Mouse (Mus musculus): ENCODE results near the gene Git1.

Git1 gene

GRCm38 (mm10) chr11:77483043-77483442, 10.3 kb upstream of the Git1 start:
- DNase-seq (ENCODE audit: low read depth in 2 of 2, low spot score in 2 of 2), result no peak

- DNase-seq (ENCODE audit: low read depth in 2 of 2, low spot score in 2 of 2), result peak in 1 of 2 experiments; percentile 47
Measured at GRCm38 (mm10) chr11:77483510-77484255, 9.7 kb upstream of the Git1 start.

- DNase-seq (ENCODE audit: low read depth in 2 of 2, low spot score in 2 of 2), result no peak
Measured at GRCm38 (mm10) chr11:77485229-77485628, 8.1 kb upstream of the Git1 start.

- no peak for DNase-seq (ENCODE audit: low read depth in 2 of 2, low spot score in 2 of 2)
Measured at GRCm38 (mm10) chr11:77486798-77487197, 6.6 kb upstream of the Git1 start.

- no peak for DNase-seq (ENCODE audit: low read depth in 2 of 2, low spot score in 2 of 2)
Measured at GRCm38 (mm10) chr11:77488771-77489581, 4.4 kb upstream of the Git1 start.

GRCm38 (mm10) chr11:77489591-77490235, 3.6 kb upstream of the Git1 start, which contains the start of gene Ankrd13b:
Gene Ankrd13b (minus strand): TSS chr11:77489678.
- DNase-seq (ENCODE audit: low read depth in 2 of 2, low spot score in 2 of 2), result no peak

GRCm38 (mm10) chr11:77490451-77490850, 2.9 kb upstream of the Git1 start:
- no peak for DNase-seq (ENCODE audit: low read depth in 2 of 2, low spot score in 2 of 2)

- peak; percentile 81 to 86 for DNase-seq (ENCODE audit: low read depth in 2 of 2, low spot score in 2 of 2)
Measured at GRCm38 (mm10) chr11:77491123-77491501, 2.2 kb upstream of the Git1 start.

- no peak for DNase-seq (ENCODE audit: low read depth in 2 of 2, low spot score in 2 of 2)
Measured at GRCm38 (mm10) chr11:77491502-77492291, 1.7 kb upstream of the Git1 start.

DNA sequence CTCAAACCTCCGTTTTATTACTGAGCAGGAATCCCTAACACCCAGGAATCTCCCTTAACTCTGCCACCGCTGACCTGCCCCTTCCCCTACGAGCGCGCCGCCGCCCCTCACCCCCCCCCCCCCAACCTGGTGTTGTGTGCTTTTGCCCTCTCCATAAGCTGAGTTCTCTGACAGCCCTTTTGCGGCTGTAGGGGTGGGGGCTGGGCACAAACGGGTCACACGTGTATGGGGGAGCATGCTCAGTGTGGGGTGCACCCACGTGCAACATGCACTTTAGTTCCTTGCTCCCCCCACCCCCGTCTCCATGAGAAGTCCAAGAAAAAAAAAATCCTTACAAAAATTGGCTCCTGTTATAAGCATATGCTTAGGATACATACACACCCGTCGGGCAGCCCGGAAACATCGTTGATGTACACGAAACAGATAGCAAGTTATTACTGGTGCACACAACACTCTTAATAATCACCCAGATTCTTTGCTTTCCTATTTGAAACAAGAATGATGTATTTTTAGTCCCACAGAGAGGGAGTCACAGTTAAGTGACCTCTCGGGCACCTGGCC, 971 bp upstream of the Git1 start:
- DNase-seq (ENCODE audit: low read depth in 2 of 2, low spot score in 2 of 2), result no peak

- DNase-seq (ENCODE audit: low read depth in 2 of 2, low spot score in 2 of 2), result peak; percentile 78 to 82
Measured at GRCm38 (mm10) chr11:77492911-77493332, 440 bp upstream of the Git1 start.

- DNase-seq (ENCODE audit: low read depth in 2 of 2, low spot score in 2 of 2), result no peak
Measured at GRCm38 (mm10) chr11:77494344-77494676, 948 bp downstream of the Git1 start.

DNA sequence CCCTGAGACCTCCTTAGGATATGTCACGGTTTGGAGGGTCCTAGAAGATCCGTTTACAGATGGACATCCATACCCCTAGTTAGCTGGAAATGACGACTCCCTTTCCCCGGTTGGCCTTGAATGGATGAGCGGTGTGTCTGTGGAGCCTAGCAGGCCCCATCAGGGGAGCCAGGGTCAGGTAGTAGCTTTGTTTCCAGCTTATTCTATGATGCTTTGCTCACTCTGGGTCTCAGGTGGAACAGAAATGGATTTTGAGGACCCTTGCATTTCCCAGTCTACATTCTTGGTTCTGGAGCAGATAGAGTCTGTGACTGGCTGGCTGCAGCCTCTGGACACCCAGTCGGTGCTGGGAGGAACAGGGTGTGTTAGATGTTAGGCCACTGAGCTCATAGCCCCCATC, 1.4 kb downstream of the Git1 start:
- no peak for DNase-seq (ENCODE audit: low read depth in 2 of 2, low spot score in 2 of 2)

DNA sequence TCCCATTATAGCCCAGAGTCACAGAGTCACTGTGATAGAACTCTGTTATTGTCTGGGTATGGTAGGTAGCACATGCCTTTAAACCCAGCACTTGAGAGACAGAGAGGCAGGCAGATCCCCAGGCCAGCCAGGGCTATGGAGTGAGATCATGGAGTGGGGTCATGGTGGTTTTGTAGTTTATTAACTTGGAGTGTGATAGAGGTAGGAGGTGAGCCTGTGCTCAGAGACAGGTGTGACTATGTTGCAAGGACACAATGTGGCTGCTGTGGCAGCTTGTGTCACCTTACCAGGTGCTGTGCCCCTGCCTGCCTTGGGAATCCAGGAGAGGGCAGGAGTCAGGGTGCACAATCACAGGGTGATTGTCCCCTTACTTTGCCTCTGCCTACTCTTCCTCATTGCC, 2.1 kb downstream of the Git1 start:
- no peak for DNase-seq (ENCODE audit: low read depth in 2 of 2, low spot score in 2 of 2)

DNA sequence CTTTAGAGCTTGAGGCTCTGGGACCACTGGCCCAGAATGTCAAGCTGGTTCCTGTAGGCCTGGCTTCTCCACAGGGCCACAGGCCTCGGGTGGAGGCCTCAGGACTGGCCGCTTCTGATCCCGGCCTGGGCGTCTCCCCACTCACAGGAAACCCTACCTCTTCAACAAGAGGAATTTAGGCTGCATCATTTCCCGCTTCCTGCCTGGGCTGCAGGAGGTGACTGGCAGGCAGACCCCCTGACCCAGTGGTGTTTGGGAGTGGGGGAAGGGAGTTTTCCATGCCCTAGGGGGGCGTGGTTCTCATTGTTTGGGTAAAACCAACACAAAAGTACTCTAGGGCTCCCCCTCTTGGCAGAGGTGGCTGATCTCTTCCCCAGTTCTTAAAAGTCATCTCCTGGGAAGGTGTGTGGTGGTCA, 4.0 kb downstream of the Git1 start:
- DNase-seq (ENCODE audit: low read depth in 2 of 2, low spot score in 2 of 2), result peak; percentile 41 to 60

GRCm38 (mm10) chr11:77497851-77498250, 4.5 kb downstream of the Git1 start:
- no peak for DNase-seq (ENCODE audit: low read depth in 2 of 2, low spot score in 2 of 2)

GRCm38 (mm10) chr11:77498261-77499139, 5.1 kb downstream of the Git1 start:
- no peak for DNase-seq (ENCODE audit: low read depth in 2 of 2, low spot score in 2 of 2)

DNA sequence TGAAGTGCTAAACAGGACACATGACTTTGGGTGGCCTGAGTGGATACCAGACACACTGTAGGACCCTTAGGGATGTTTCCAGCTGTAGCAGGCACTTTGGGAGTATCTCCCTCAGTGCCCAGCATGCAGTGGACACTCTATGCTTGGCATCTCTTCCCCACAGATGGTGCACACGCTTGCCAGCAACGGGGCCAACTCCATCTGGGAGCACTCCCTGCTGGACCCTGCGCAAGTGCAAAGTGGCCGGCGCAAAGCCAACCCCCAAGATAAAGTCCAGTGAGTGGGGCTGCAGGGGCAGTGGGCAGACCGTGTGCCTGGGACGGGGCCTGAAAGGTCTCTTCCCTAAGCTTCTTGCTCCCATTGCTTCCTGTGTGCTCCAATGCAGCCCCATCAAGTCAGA, 6.0 kb downstream of the Git1 start:
- DNase-seq (ENCODE audit: low read depth in 2 of 2, low spot score in 2 of 2), result no peak

DNA sequence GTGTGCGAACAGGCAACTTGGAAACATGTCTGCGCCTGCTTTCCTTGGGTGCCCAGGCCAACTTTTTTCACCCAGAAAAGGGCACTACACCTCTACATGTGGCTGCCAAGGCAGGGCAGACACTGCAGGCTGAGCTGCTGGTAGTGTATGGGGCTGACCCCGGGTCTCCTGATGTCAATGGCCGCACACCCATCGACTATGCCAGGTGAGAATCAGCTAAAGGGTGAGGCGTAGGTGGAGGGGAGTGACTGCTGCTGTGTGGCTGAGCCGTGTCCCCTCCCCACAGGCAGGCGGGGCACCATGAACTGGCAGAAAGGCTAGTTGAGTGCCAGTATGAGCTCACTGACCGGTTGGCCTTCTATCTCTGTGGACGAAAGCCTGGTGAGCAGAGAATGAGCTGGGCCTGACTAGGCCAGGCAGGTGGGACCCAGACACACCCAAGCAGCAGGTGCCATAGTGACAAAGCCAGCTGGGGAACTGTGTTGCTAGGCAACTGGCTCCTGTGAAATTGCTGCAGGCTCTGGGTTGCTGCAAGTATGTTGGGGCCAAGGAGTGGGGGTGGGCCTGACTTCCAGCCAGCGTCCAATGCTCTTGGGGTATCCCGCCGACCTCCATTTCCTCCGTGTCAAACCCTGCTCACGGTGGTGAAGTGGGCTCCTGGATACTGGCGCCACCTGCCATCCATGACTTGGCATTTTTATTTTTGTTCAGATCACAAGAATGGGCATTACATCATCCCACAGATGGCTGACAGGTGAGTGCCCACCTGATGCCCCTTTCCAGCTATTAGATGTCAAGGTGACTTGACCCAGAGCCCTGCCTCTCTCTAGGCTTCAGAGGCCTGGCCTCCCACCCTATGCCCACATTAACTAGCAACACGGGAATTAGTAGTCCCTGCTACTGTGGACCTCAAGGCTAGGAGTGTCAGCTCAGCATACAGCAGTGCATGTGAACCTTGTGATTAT, 7.3 kb downstream of the Git1 start:
- no peak for DNase-seq (ENCODE audit: low read depth in 2 of 2, low spot score in 2 of 2)
